Mouse (Mus musculus) kidney, adult 2 months (tissue): ENCODE results near the gene Arfrp1.

Source experiments
- CTCF ChIP-seq: fragments of 200-500 bp; conservative IDR thresholded peaks from 2 replicates; pipeline ENCODE4 v1.5.1; 2011; ENCODE audit warnings: low read depth, mild to moderate bottlenecking, control low read depth, low read length, moderate library complexity, mixed read lengths; ENCODE audit not compliant: insufficient read depth, insufficient read length
- POLR2A ChIP-seq: fragments of 200-500 bp; IDR thresholded peaks from one replicate; pipeline ENCODE4 v1.6.1; 2011; ENCODE audit warnings: low read depth, low read length, control low read depth

DNA sequence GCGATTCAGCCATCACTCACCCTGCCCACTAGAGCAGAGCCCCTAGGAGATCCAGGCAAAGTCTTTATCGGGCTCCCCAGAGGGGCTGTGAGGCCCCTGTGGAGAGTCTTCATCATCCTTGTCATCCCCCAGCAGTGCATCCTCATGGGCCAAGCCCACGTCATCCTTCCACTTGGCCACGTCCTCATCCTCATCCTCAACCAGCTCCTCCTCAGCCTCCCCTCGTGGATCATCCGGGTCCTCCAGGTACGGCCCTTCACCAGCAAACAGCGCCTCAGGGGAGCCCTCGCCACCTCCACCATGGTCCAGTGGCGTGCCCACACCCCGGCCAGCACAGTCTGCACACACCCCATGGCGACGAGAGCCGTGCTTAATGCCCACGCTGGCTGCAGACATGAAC is 25.8 kb upstream of the Arfrp1 start:
- TF ChIP-seq POLR2A (no peak), CTCF (no peak)
